Mouse (Mus musculus) hindlimb bud, embryonic 11.5 days (tissue): Measurements from ENCODE around the gene Zbtb16.

Experiments
- DNase-seq: peaks from one replicate; pipeline ENCODE4 v3.0.0-alpha.2; 2012; ENCODE audit warnings: low read depth, low spot score; ENCODE audit errors: extremely low spot score

Zbtb16 gene

GRCm38 (mm10) chr9:48835631-48836565, at the start of gene Zbtb16:
Zbtb16 (minus strand) TSS chr9:48836222.
- no peak for DNase-seq

GRCm38 (mm10) chr9:48872896-48873295, 36.9 kb upstream of the Zbtb16 start:
- DNase-seq = no peak

- DNase-seq = no peak
Observed at GRCm38 (mm10) chr9:48866523-48867121, 30.6 kb upstream of the Zbtb16 start.

- no peak for DNase-seq
Observed at GRCm38 (mm10) chr9:48865235-48865634, 29.2 kb upstream of the Zbtb16 start.

GRCm38 (mm10) chr9:48861481-48861880, 25.5 kb upstream of the Zbtb16 start:
- no peak for DNase-seq

GRCm38 (mm10) chr9:48860526-48860845, 24.5 kb upstream of the Zbtb16 start:
- DNase-seq = no peak

GRCm38 (mm10) chr9:48859828-48860525, 24.0 kb upstream of the Zbtb16 start:
- no peak for DNase-seq

GRCm38 (mm10) chr9:48857944-48858343, 21.9 kb upstream of the Zbtb16 start:
- no peak for DNase-seq

- no peak for DNase-seq
Observed at GRCm38 (mm10) chr9:48856240-48856639, 20.2 kb upstream of the Zbtb16 start.

- no peak for DNase-seq
Observed at GRCm38 (mm10) chr9:48849531-48849930, 13.5 kb upstream of the Zbtb16 start.

- DNase-seq = no peak
Observed at GRCm38 (mm10) chr9:48839568-48839967, 3.5 kb upstream of the Zbtb16 start.

- no peak for DNase-seq
Observed at GRCm38 (mm10) chr9:48838346-48838745, 2.3 kb upstream of the Zbtb16 start.

- no peak for DNase-seq
Observed at GRCm38 (mm10) chr9:48837181-48837580, 1.2 kb upstream of the Zbtb16 start.

- no peak for DNase-seq
Observed at GRCm38 (mm10) chr9:48836566-48836930, 526 bp upstream of the Zbtb16 start.

GRCm38 (mm10) chr9:48834541-48835411, 1.2 kb downstream of the Zbtb16 start:
- DNase-seq = no peak

GRCm38 (mm10) chr9:48834006-48834405, 2.0 kb downstream of the Zbtb16 start:
- DNase-seq = no peak

- DNase-seq = no peak
Observed at GRCm38 (mm10) chr9:48833493-48833892, 2.5 kb downstream of the Zbtb16 start.

- DNase-seq = no peak
Observed at GRCm38 (mm10) chr9:48832473-48833100, 3.4 kb downstream of the Zbtb16 start.

- DNase-seq = no peak
Observed at GRCm38 (mm10) chr9:48831560-48832460, 4.2 kb downstream of the Zbtb16 start.
